8 mouse cellular contexts compared by ENCODE assay signal in genomic region chr7:77131950-77132349, GRCm38 (mm10).
DNase-seq lines count a peak whose midpoint lies in the region; ATAC-seq and TF ChIP-seq lines count a peak whose summit lies in the region.

No protein-coding gene starts in this region.

- intact Hi-C loops in gastrocnemius, postnatal 14 days (cut with DNase I; ENCODE audit: low total_unique reads): no loop called here

- no peak for DNase-seq in forebrain, embryonic 11.5 days (ENCODE audit: low spot score)
- no peak for DNase-seq in forebrain, embryonic 10.5 days (ENCODE audit: extremely low spot score, low spot score)
- peak; percentile 16 for DNase-seq in lung, postnatal 10 days
- DNase-seq in lung, postnatal 36 days: no peak
- DNase-seq in hindbrain, postnatal 0 days (ENCODE audit: low spot score): peak; percentile 79
- no peak for DNase-seq in gastrocnemius, postnatal 14 days
- DNase-seq in urinary bladder, postnatal 10 days (ENCODE audit: low spot score): no peak

- no peak overlapping the region for H3K9ac ChIP-seq in forebrain, embryonic 11.5 days (ENCODE audit: low read length)
- H3K9ac ChIP-seq in hindbrain, postnatal 0 days (replicated peaks; ENCODE audit: low read length): no peak overlapping the region
- H3K9ac ChIP-seq in neural tube, embryonic 14.5 days (replicated peaks; ENCODE audit: low read depth, low read length): no peak overlapping the region

- no peak overlapping the region for H3K4me2 ChIP-seq in forebrain, embryonic 11.5 days (ENCODE audit: low read depth, low read length, severe bottlenecking)
- H3K4me2 ChIP-seq in hindbrain, postnatal 0 days (ENCODE audit: low read depth, low read length): peak overlapping the region; percentile 48
- peak overlapping the region; percentile 33; the same call in 1 of the 2 replicates for H3K4me2 ChIP-seq in neural tube, embryonic 14.5 days (ENCODE audit: low read depth, low read length)

- 0 out of 2 replicates have a peak, but pooled peaks have one; percentile 53 for ATAC-seq in forebrain, embryonic 11.5 days (replicated peaks; ENCODE audit: low FRiP score)
- ATAC-seq in hindbrain, postnatal 0 days: peak; percentile 67
- ATAC-seq in neural tube, embryonic 14.5 days (ENCODE audit: low read depth): peak; percentile 78; the same call in 1 of the 2 replicates

- H3K27me3 ChIP-seq in forebrain, embryonic 11.5 days (ENCODE audit: control insufficient read depth, insufficient read depth, low read length): no peaks in the 10 kb centered on the region
- H3K27me3 ChIP-seq in forebrain, embryonic 10.5 days (ENCODE audit: poor library complexity, severe bottlenecking): no peaks in the 10 kb centered on the region
- no peaks in the 10 kb centered on the region for H3K27me3 ChIP-seq in hindbrain, postnatal 0 days (ENCODE audit: insufficient read depth, low read length)
- no peaks in the 10 kb centered on the region for H3K27me3 ChIP-seq in neural tube, embryonic 14.5 days (ENCODE audit: control insufficient read depth, insufficient read depth, low read length)

- no peak overlapping the region for H3K27ac ChIP-seq in forebrain, embryonic 11.5 days (ENCODE audit: low read depth, low read length)
- no peak overlapping the region for H3K27ac ChIP-seq in forebrain, embryonic 10.5 days
- H3K27ac ChIP-seq in hindbrain, postnatal 0 days: peak overlapping the region; percentile 66; the same call in 1 of the 2 replicates
- H3K27ac ChIP-seq in neural tube, embryonic 14.5 days (ENCODE audit: low read depth, low read length): peak overlapping the region; percentile 48; the same call in 1 of the 2 replicates

- no peaks in the 10 kb centered on the region for H3K9me3 ChIP-seq in forebrain, embryonic 11.5 days (ENCODE audit: control insufficient read depth, low read length)
- H3K9me3 ChIP-seq in forebrain, embryonic 10.5 days: no peaks in the 10 kb centered on the region
- H3K9me3 ChIP-seq in hindbrain, postnatal 0 days (ENCODE audit: low read length): no peaks in the 10 kb centered on the region
- H3K9me3 ChIP-seq in neural tube, embryonic 14.5 days (ENCODE audit: control insufficient read depth, low read length): no peaks in the 10 kb centered on the region

- 26% methylated on average over 7 of the region's 7 CpGs for WGBS in forebrain, embryonic 11.5 days
- WGBS in forebrain, embryonic 10.5 days: 36% methylated on average over 7 of the region's 7 CpGs
- WGBS in hindbrain, postnatal 0 days: 16% methylated on average over 7 of the region's 7 CpGs
- 16% methylated on average over 7 of the region's 7 CpGs for WGBS in neural tube, embryonic 14.5 days

- no peaks in the 10 kb centered on the region for H3K4me1 ChIP-seq in forebrain, embryonic 11.5 days (replicated peaks; ENCODE audit: control insufficient read depth, insufficient read depth, low read length)
- peaks cover 9% of the 10 kb centered on the region for H3K4me1 ChIP-seq in forebrain, embryonic 10.5 days
- H3K4me1 ChIP-seq in hindbrain, postnatal 0 days (ENCODE audit: insufficient read depth, low read length): no peaks in the 10 kb centered on the region
- peaks cover 5% of the 10 kb centered on the region; the same call in 1 of the 2 replicates for H3K4me1 ChIP-seq in neural tube, embryonic 14.5 days (ENCODE audit: control insufficient read depth, insufficient read depth, low read length)

- no peaks in the 10 kb centered on the region for H3K36me3 ChIP-seq in forebrain, embryonic 11.5 days (ENCODE audit: control insufficient read depth, insufficient read depth, low read length)
- no peaks in the 10 kb centered on the region for H3K36me3 ChIP-seq in forebrain, embryonic 10.5 days (replicated peaks)
- no peaks in the 10 kb centered on the region for H3K36me3 ChIP-seq in hindbrain, postnatal 0 days (ENCODE audit: insufficient read depth, low read length)
- H3K36me3 ChIP-seq in neural tube, embryonic 14.5 days (ENCODE audit: control insufficient read depth, insufficient read depth, low read length): no peaks in the 10 kb centered on the region

- TF ChIP-seq CTCF in hindbrain, postnatal 0 days (IDR thresholded peaks at IDR 0.05; ENCODE audit: low read depth): peak; percentile 76

- no peak overlapping the region for H3K4me3 ChIP-seq in forebrain, embryonic 11.5 days (ENCODE audit: low read depth, low read length)
- H3K4me3 ChIP-seq in forebrain, embryonic 10.5 days: no peak overlapping the region
- H3K4me3 ChIP-seq in hindbrain, postnatal 0 days (ENCODE audit: low read length): no peak overlapping the region
- no peak overlapping the region for H3K4me3 ChIP-seq in neural tube, embryonic 14.5 days (ENCODE audit: low read depth, low read length)

Comparison
In these comparisons a context has a peak if more than half of its experiments do, and no peak if none do; other contexts are left out.
1. DNase-seq: peak in lung, postnatal 10 days (single experiment) and hindbrain, postnatal 0 days (single experiment); none in forebrain, embryonic 11.5 days (single experiment), forebrain, embryonic 10.5 days (single experiment), lung, postnatal 36 days (single experiment), gastrocnemius, postnatal 14 days (single experiment) and urinary bladder, postnatal 10 days (single experiment).
2. H3K27ac ChIP-seq: peak in hindbrain, postnatal 0 days (single experiment) and neural tube, embryonic 14.5 days (single experiment); none in forebrain, embryonic 11.5 days (single experiment) and forebrain, embryonic 10.5 days (single experiment).
3. Peak in every context shown above with its lines, with median percentiles within 50 percentile points of each other: ATAC-seq.